In the genomic region with DNA sequence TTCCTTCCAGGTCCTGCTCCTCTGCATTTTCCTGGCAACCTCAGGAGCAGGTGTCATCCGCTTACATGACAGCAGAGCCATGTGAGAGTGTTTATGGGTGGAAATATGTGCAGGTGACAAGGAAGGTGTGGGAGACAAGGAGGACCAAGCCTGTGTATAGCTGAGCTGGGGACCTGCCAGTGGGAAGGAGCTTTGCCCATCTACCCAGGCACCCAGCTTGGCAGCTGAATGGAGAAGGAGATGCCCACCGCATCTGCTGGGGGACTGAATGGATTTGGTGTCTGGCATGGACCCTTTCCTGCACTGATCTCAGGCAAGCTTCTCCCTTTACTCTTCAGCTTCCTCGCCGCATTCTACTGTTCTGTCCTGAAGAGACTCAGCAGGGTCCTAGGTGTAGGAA, we compare ENCODE assay signal across 17 mouse cellular contexts. TPM values are rescaled to one million over a fixed set of nuclear protein-coding genes. Genes with fewer than 3 reads are reported as not detected.
"Had no signal": no experiment of that assay in that cellular context is flagged by ENCODE, and none has a peak within 500 bp of the region (broad histone marks: within the 10 kb centered on the region; RNA-seq: fewer than 3 reads in every experiment).

No protein-coding gene starts in this region.

- H3K9me3 ChIP-seq: limb, embryonic 13.5 days; midbrain, embryonic 13.5 days; neural tube, embryonic 15.5 days had no signal

- H3K9ac ChIP-seq: limb, embryonic 13.5 days; liver, embryonic 14.5 days; midbrain, embryonic 13.5 days; neural tube, embryonic 15.5 days had no signal

- ATAC-seq: midbrain, embryonic 13.5 days had no signal

- H3K4me2 ChIP-seq: limb, embryonic 13.5 days; midbrain, embryonic 13.5 days; neural tube, embryonic 15.5 days had no signal

- H3K27ac ChIP-seq: limb, embryonic 13.5 days; liver, embryonic 14.5 days; midbrain, embryonic 13.5 days; neural tube, embryonic 15.5 days had no signal

- H3K4me3 ChIP-seq: limb, embryonic 13.5 days; midbrain, embryonic 13.5 days; myocyte; neural tube, embryonic 15.5 days had no signal

- H3K36me3 ChIP-seq: limb, embryonic 13.5 days; midbrain, embryonic 13.5 days; neural tube, embryonic 15.5 days had no signal

- DNase-seq: kidney, postnatal 14 days; left cerebral cortex, postnatal 4 days; lung, adult 18-20 months; right cerebral cortex, adult 18-20 months; right cerebral cortex, postnatal 25 days; thymus, postnatal 36 days had no signal

RNA-seq across cellular contexts. Expression of a gene that starts 47.6 kb away (rescaled TPM):
- total RNA-seq: layer of hippocampus, adult 8-10 months; layer of hippocampus, postnatal 14 days; left cerebral cortex, adult 18-20 months; left cerebral cortex, postnatal 10 days; left cerebral cortex, postnatal 4 days had no signal
- polyA plus RNA-seq: large intestine, adult 2 months; small intestine, adult 2 months had no signal
